Mouse (Mus musculus): ENCODE data around the gene B3gat3. TPM values are rescaled to one million over a fixed set of nuclear protein-coding genes. Genes with fewer than 3 reads are reported as not detected.

Gene B3gat3
- polyA plus RNA-seq, 1 experiment: 26.7 TPM

DNA sequence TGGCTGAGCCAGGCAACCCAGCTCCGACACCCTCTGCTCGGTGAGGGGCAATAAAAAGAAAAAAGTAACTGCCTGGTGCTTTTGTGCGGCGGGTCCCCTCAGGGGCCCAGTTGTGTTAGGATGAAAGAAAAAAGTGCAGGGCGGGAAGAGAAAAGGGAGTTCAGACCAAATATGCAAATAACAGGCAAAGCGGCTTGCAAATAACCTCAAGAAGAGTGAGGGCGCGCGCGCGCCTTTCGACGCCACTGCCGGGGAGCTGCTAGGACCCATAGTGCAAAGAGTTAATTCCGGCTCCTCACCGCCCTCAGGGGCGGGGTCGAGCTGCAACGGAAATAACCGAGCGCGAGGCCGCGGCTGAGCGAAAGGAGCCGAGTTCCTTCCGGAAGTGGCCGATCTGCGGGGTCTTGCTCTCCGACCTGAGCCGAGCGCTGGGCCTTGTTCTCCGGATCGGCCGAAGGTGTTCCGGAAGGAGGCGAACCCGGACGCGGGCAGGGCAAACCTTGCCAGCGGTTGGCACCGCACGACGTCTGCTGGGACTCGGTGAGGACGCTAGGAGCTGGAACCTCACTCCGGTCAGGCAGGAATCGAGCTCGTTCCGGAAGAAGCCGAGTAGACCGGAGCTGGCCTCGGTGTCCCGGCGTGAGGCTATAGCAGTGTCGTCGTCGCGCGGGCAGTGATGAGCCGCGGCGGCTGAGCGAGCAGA, 21.5 kb downstream of the B3gat3 start, which contains the start of gene Mta2:
Gene Mta2 (plus strand): TSS at position 361 of the 703 bp plus-strand sequence.
- peak within 1 kb of the TSS; percentile 72 for H3K27ac ChIP-seq (ENCODE audit: insufficient read depth, low read length)
- peak within 1 kb of the TSS; percentile 55 for H3K4me3 ChIP-seq (ENCODE audit: insufficient read depth, low read length)
- H3K4me1 ChIP-seq (ENCODE audit: control insufficient read depth, insufficient read depth, low read length): peaks cover 6% of the 10 kb centered on the region
- TF ChIP-seq POLR2A (IDR thresholded peaks at IDR 0.05; ENCODE audit: low read depth, low read length) (peak; percentile 86), CTCF (IDR thresholded peaks at IDR 0.05; ENCODE audit: borderline replicate concordance, insufficient read depth, low read length) (no peak)

DNA sequence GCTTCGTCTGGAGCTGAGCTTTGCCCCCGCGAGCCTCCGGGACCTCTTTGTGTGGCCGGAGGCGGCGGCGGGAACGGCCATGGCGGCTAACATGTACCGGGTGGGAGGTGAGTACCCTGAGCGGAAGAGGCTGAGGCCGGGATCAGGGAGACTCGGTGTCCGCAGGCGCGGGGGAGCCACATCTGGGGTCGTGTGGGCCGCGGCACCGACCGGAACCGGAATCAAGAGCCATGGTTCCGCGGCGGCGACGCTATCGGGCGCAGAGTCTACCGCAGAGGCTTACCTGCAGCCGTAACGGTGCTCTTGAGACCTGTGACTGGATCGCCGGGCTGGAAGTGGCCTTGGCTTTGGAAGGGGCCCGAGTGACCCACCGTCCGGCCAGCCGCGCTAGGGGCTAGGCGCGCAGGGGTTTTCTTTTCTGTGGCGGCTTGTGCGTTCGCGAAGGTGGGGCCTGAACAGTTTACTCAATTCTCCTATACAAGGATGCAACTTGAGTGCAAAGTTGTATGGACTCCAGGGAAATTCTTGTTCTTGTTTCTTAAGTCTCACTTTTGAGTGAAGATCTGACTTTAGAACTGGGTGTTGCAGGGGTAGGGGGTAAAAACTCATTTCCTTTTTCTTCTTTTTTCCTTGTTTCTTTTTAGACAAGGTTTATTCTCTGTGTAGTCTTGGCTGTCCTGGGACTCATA, 22.2 kb downstream of the B3gat3 start:
- Histone ChIP-seq H3K27ac (ENCODE audit: insufficient read depth, low read length) (peak overlapping the region; percentile 72), H3K4me3 (ENCODE audit: insufficient read depth, low read length) (peak overlapping the region; percentile 55)
- TF ChIP-seq CTCF (IDR thresholded peaks at IDR 0.05; ENCODE audit: borderline replicate concordance, insufficient read depth, low read length) (no peak), POLR2A (IDR thresholded peaks at IDR 0.05; ENCODE audit: low read depth, low read length) (no peak)

DNA sequence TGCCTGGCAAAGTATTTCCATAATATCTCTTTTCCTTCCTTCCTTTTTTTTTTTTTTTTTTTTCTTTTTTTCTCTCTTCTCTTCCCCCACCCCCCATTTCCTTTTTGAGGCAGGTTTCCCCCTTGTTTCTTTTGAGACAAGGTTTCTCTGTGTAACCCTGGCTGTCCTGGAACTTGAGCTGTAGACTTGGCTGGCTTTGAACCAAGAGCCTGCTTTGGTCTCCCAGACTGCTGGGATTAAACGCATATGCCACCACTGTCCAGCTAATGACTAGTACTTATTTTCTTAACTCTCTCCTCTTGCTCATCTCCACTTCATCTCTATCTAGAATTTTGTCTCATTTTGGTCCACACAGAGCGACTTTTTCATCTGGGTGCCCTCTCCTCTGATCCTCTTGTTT, 22.9 kb downstream of the B3gat3 start:
- Histone ChIP-seq H3K4me3 (ENCODE audit: insufficient read depth, low read length) (peak overlapping the region; percentile 55), H3K27ac (ENCODE audit: insufficient read depth, low read length) (no peak overlapping the region), H3K4me1 (ENCODE audit: control insufficient read depth, insufficient read depth, low read length) (peaks cover 6% of the 10 kb centered on the region)
- no peak for TF ChIP-seq CTCF (IDR thresholded peaks at IDR 0.05; ENCODE audit: borderline replicate concordance, insufficient read depth, low read length)
- TF ChIP-seq POLR2A (IDR thresholded peaks at IDR 0.05; ENCODE audit: low read depth, low read length): no peak

More for the DNA sequence above, 22.2 kb downstream of the B3gat3 start:
- peaks cover 6% of the 10 kb centered on the region for H3K4me1 ChIP-seq (ENCODE audit: control insufficient read depth, insufficient read depth, low read length)

- Histone ChIP-seq H3K4me1 (ENCODE audit: control insufficient read depth, insufficient read depth, low read length) (peaks cover 6% of the 10 kb centered on the region), H3K27ac (ENCODE audit: insufficient read depth, low read length) (no peak overlapping the region), H3K4me3 (ENCODE audit: insufficient read depth, low read length) (peak overlapping the region; percentile 55)
- TF ChIP-seq CTCF (IDR thresholded peaks at IDR 0.05; ENCODE audit: borderline replicate concordance, insufficient read depth, low read length) (no peak), POLR2A (IDR thresholded peaks at IDR 0.05; ENCODE audit: low read depth, low read length) (no peak)
These were observed 23.9 kb downstream of the B3gat3 start for GRCm38 (mm10) chr19:8944062-8944461.

GRCm38 (mm10) chr19:8944750-8945149, 24.6 kb downstream of the B3gat3 start:
- H3K4me1 ChIP-seq (ENCODE audit: control insufficient read depth, insufficient read depth, low read length): peaks cover 6% of the 10 kb centered on the region
- H3K27ac ChIP-seq (ENCODE audit: insufficient read depth, low read length): no peak overlapping the region; the same call in 1 of the 2 replicates
- peak overlapping the region; percentile 34 for H3K4me3 ChIP-seq (ENCODE audit: insufficient read depth, low read length)
- TF ChIP-seq POLR2A (IDR thresholded peaks at IDR 0.05; ENCODE audit: low read depth, low read length) (no peak), CTCF (IDR thresholded peaks at IDR 0.05; ENCODE audit: borderline replicate concordance, insufficient read depth, low read length) (no peak)

DNA sequence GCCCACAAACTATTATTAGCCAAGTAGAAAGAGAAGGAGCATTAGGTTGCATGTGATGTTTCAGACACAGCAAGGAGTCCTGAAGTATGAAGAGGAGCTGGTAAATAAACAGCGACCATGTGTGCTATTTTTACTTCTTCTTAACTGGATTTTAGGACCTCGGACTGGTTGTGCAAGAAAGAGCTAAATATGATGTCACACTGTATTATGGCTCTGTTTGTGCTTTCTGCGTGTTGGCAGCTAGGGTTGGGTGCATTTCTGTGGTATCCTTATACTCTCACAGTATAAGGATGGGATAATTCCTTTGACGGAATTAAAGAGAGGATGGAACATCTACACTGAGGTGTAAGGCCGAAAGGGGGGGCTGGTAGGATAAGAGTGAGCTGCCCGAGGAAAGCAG, 25.1 kb downstream of the B3gat3 start:
- Histone ChIP-seq H3K4me1 (ENCODE audit: control insufficient read depth, insufficient read depth, low read length) (peaks cover 6% of the 10 kb centered on the region), H3K27ac (ENCODE audit: insufficient read depth, low read length) (no peak overlapping the region; the same call in 1 of the 2 replicates), H3K4me3 (ENCODE audit: insufficient read depth, low read length) (peak overlapping the region; percentile 34)
- TF ChIP-seq POLR2A (IDR thresholded peaks at IDR 0.05; ENCODE audit: low read depth, low read length) (no peak), CTCF (IDR thresholded peaks at IDR 0.05; ENCODE audit: borderline replicate concordance, insufficient read depth, low read length) (no peak)

DNA sequence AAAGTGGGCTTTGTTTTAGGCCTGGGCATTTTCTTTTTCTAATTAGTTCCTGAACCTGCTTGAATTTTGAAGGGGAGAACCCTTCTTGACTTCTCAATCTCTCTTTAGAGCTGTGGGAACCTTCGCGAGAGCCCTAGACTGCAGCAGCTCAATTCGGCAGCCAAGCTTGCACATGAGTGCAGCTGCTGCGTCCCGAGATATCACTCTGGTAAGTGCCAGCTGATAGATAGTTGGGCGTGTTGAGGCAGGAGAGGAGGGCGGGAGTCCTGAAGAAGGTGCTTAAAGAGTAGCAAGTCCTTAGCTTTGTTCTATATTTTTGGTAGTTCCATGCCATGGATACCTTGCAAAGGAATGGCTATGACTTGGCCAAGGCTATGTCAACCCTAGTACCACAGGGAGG, 26.8 kb downstream of the B3gat3 start:
- Histone ChIP-seq H3K4me1 (ENCODE audit: control insufficient read depth, insufficient read depth, low read length) (peaks cover 2% of the 10 kb centered on the region; the same call in 1 of the 2 replicates), H3K27ac (ENCODE audit: insufficient read depth, low read length) (no peak overlapping the region), H3K4me3 (ENCODE audit: insufficient read depth, low read length) (no peak overlapping the region)
- TF ChIP-seq CTCF (IDR thresholded peaks at IDR 0.05; ENCODE audit: borderline replicate concordance, insufficient read depth, low read length) (no peak), POLR2A (IDR thresholded peaks at IDR 0.05; ENCODE audit: low read depth, low read length) (no peak)

GRCm38 (mm10) chr19:8950190-8950589, 30.0 kb downstream of the B3gat3 start:
- no peak for TF ChIP-seq CTCF (IDR thresholded peaks at IDR 0.05; ENCODE audit: borderline replicate concordance, insufficient read depth, low read length)
- no peak for TF ChIP-seq POLR2A (IDR thresholded peaks at IDR 0.05; ENCODE audit: low read depth, low read length)
- Histone ChIP-seq H3K4me1 (ENCODE audit: control insufficient read depth, insufficient read depth, low read length) (peaks cover 2% of the 10 kb centered on the region; the same call in 1 of the 2 replicates), H3K27ac (ENCODE audit: insufficient read depth, low read length) (no peak overlapping the region), H3K4me3 (ENCODE audit: insufficient read depth, low read length) (no peak overlapping the region)

GRCm38 (mm10) chr19:8952241-8952640, 32.1 kb downstream of the B3gat3 start:
- no peak overlapping the region for H3K27ac ChIP-seq (ENCODE audit: insufficient read depth, low read length)
- no peak overlapping the region for H3K4me3 ChIP-seq (ENCODE audit: insufficient read depth, low read length)
- TF ChIP-seq POLR2A (IDR thresholded peaks at IDR 0.05; ENCODE audit: low read depth, low read length) (no peak), CTCF (IDR thresholded peaks at IDR 0.05; ENCODE audit: borderline replicate concordance, insufficient read depth, low read length) (no peak)

More at GRCm38 (mm10) chr19:8952241-8952640, 32.1 kb downstream of the B3gat3 start:
- H3K4me1 ChIP-seq (ENCODE audit: control insufficient read depth, insufficient read depth, low read length): 0 out of 2 replicates have a peak, but pooled peaks cover 2% of the 10 kb centered on the region

All from embryonic fibroblast, embryonic 13.5 days (primary cell).